Mouse (Mus musculus) gastrocnemius, postnatal 25 days (tissue): Measurements from ENCODE around the gene Gfra4. TPM values are rescaled to one million over a fixed set of nuclear protein-coding genes. Genes with fewer than 3 reads are reported as not detected.
"Not testable (repeated sequence)": the region's sequence is repeated elsewhere in the genome, so short reads cannot be mapped to it uniquely, and the experiment has no call there.

ENCODE experiments used
- DNase-seq: peaks from one replicate; pipeline ENCODE4 v3.0.0; 2022
- total RNA-seq, 2 experiments: library from RNA; stranded (reverse); gene quantifications; 1 replicate in 1 of 2; 2 replicates in 1 of 2; pipeline ENCODE4 v1.2.3; 2021

Gfra4 gene
- total RNA-seq, 2 experiments from 2014 or later = 1.8 to 3.2 TPM

- DNase-seq = no peak
Measured at GRCm38 (mm10) chr2:131046025-131046424, 3.1 kb upstream of the Gfra4 start.

GRCm38 (mm10) chr2:131044989-131045720, 2.3 kb upstream of the Gfra4 start:
- DNase-seq = no peak

GRCm38 (mm10) chr2:131044354-131044852, 1.5 kb upstream of the Gfra4 start:
- DNase-seq = no peak

GRCm38 (mm10) chr2:131040854-131041825, 1.7 kb downstream of the Gfra4 start:
- DNase-seq = no peak

GRCm38 (mm10) chr2:131038675-131039074, 4.2 kb downstream of the Gfra4 start:
- no peak for DNase-seq

- DNase-seq = no peak
Measured at GRCm38 (mm10) chr2:131038197-131038596, 4.7 kb downstream of the Gfra4 start.

GRCm38 (mm10) chr2:131037226-131037990, 5.5 kb downstream of the Gfra4 start:
- peak; percentile 61 for DNase-seq

- DNase-seq = no peak
Measured at GRCm38 (mm10) chr2:131036757-131037156, 6.1 kb downstream of the Gfra4 start.

GRCm38 (mm10) chr2:131036343-131036742, 6.5 kb downstream of the Gfra4 start:
- no peak for DNase-seq

- not testable (repeated sequence) for DNase-seq
Measured at GRCm38 (mm10) chr2:131031406-131031805, 11.5 kb downstream of the Gfra4 start.

GRCm38 (mm10) chr2:131030998-131031397, 11.9 kb downstream of the Gfra4 start:
- no peak for DNase-seq

- no peak for DNase-seq
Measured at GRCm38 (mm10) chr2:131030561-131030960, 12.3 kb downstream of the Gfra4 start.

GRCm38 (mm10) chr2:131029065-131029935, 13.6 kb downstream of the Gfra4 start:
- DNase-seq = no peak

- no peak for DNase-seq
Measured at GRCm38 (mm10) chr2:131026941-131027340, 15.9 kb downstream of the Gfra4 start.

GRCm38 (mm10) chr2:131025230-131025629, 17.7 kb downstream of the Gfra4 start:
- no peak for DNase-seq

GRCm38 (mm10) chr2:131010566-131010965, 32.3 kb downstream of the Gfra4 start:
- no peak for DNase-seq

GRCm38 (mm10) chr2:131009123-131009522, 33.8 kb downstream of the Gfra4 start:
- no peak for DNase-seq

GRCm38 (mm10) chr2:130992818-130993217, 50.1 kb downstream of the Gfra4 start:
- DNase-seq = no peak
